Mouse (Mus musculus) heart, postnatal 0 days (tissue): ENCODE measurements at regions not wholly inside any gene's neighbourhood (a gene's known extent, or its start where the extent isn't known, plus 50 kb on each side); places are given as distances from the start of the nearest gene placed in this dataset.

Experiments
- CTCF ChIP-seq: IDR thresholded peaks from 2 replicates; pipeline ENCODE4 v1.5.1; 2016; ENCODE audit warnings: antibody characterized with exemption, control low read depth, low read depth
- EP300 ChIP-seq: IDR thresholded peaks from 2 replicates; pipeline ENCODE4 v1.6.1; 2016; ENCODE audit warnings: antibody characterized with exemption, low read depth

DNA sequence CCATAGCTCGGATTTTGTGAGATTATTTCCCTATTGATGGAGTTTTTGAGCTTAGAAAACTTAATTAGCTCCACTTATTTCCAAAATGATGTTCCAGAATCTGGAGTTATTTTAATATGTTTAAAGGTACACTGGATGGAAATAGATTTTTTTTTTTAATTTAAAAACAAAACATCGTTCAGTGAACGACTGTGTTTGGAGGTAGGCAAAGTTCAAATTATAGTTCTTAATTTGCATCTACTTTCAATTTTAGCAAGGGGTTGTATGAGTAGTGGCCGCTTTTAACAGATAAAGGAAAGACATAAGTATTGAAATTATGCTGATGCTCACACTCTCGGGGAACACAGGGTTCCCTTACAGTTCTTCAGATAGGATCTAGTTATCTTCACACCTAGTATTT lies 284.6 kb upstream of the Adgrl2 start:
- no peak for TF ChIP-seq CTCF
- TF ChIP-seq EP300, result no peak
